In the genomic region with DNA sequence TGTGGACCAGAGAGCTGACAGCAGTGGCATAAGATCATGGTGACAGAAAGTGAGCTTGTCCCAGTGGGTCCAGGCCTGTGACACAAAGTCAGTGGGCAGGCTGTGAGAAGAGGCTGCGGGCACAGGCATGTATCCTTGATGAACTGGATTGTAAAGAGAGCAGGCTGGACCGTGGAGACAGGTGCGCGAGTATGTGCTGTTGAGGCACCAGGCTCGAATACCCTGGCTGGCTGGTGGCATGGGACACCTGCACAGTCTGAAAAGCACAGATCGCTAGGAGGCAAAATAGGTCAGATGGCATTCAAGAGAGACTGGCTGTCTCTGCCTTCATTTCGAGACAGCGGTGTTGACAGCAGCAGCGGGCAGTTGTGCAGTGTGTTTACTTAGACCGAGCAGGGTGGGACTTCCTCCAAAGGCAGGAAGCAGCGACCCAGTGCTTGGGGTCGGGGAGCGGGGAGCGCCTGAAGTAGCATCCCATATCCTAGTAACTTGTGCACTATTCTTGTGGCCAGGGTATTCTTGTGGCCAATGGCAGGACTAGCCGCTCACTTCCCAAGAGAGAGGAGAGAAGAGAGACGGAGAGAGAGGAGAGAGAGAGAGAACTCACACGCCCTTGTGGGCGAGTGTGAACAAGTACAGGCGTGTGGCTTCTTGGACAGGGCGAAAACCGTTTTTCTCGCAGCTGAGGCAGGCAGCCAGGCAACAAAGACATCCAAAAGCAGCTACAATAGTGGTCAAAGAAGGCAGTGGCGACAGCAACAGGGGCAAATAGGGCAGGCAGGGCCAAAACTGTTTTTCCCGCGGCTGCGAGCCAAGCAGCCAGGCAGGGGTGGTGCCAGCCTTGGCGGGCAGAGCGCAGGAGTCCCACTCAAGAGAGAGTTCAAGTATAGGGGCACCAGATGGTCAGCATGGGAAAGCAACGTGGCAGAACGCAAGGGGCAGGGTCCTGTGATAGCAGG, we compare ENCODE assay signal across 8 mouse cellular contexts. TPM values are rescaled to one million over a fixed set of nuclear protein-coding genes. Genes with fewer than 3 reads are reported as not detected.
DNase-seq lines count a peak whose midpoint lies in the region; ATAC-seq lines count a peak whose summit lies in the region.

No protein-coding gene starts in this region.

- peak overlapping the region; percentile 85 for H3K27ac ChIP-seq in embryonic facial prominence, embryonic 10.5 days (replicated peaks)
- peak overlapping the region; percentile 55 for H3K27ac ChIP-seq in heart, embryonic 13.5 days (replicated peaks)
- H3K27ac ChIP-seq in kidney, embryonic 14.5 days (ENCODE audit: low read depth, low read length) = no peak overlapping the region
- peak overlapping the region; percentile 38 for H3K27ac ChIP-seq in liver, embryonic 12.5 days
- H3K27ac ChIP-seq in stomach, embryonic 16.5 days (ENCODE audit: low read length) = no peak overlapping the region

- no peaks in the 10 kb centered on the region for H3K36me3 ChIP-seq in embryonic facial prominence, embryonic 10.5 days (replicated peaks)
- no peaks in the 10 kb centered on the region for H3K36me3 ChIP-seq in heart, embryonic 13.5 days
- H3K36me3 ChIP-seq in kidney, embryonic 14.5 days (ENCODE audit: control insufficient read depth, insufficient read depth, low read length) = no peaks in the 10 kb centered on the region
- no peaks in the 10 kb centered on the region for H3K36me3 ChIP-seq in liver, embryonic 12.5 days
- H3K36me3 ChIP-seq in stomach, embryonic 16.5 days (ENCODE audit: control insufficient read depth, insufficient read depth, low read length) = no peaks in the 10 kb centered on the region

- DNase-seq in layer of hippocampus, adult 11-12 months (ENCODE audit: low spot score) = peak; percentile 23
- DNase-seq in layer of hippocampus, adult 9-10 months (ENCODE audit: low spot score) = no peak
- peak; percentile 64 for DNase-seq in embryonic facial prominence, embryonic 10.5 days (ENCODE audit: low spot score)

- 0 out of 2 replicates have a peak, but pooled peaks cover 3% of the 10 kb centered on the region for H3K27me3 ChIP-seq in embryonic facial prominence, embryonic 10.5 days (replicated peaks; ENCODE audit: low read depth, poor library complexity, severe bottlenecking)
- no peaks in the 10 kb centered on the region for H3K27me3 ChIP-seq in heart, embryonic 13.5 days (replicated peaks)
- no peaks in the 10 kb centered on the region for H3K27me3 ChIP-seq in kidney, embryonic 14.5 days (ENCODE audit: control insufficient read depth, insufficient read depth, low read length)
- H3K27me3 ChIP-seq in liver, embryonic 12.5 days (replicated peaks) = no peaks in the 10 kb centered on the region
- H3K27me3 ChIP-seq in stomach, embryonic 16.5 days (ENCODE audit: control insufficient read depth, insufficient read depth, low read length) = no peaks in the 10 kb centered on the region

- peak overlapping the region; percentile 94 for H3K4me2 ChIP-seq in heart, embryonic 13.5 days
- H3K4me2 ChIP-seq in kidney, embryonic 14.5 days (replicated peaks; ENCODE audit: low read depth, low read length) = peak overlapping the region; percentile 81
- H3K4me2 ChIP-seq in liver, embryonic 12.5 days = peak overlapping the region; percentile 73
- H3K4me2 ChIP-seq in stomach, embryonic 16.5 days (ENCODE audit: low read depth, low read length) = peak overlapping the region; percentile 89

- peak overlapping the region; percentile 83 for H3K9ac ChIP-seq in heart, embryonic 13.5 days
- peak overlapping the region; percentile 49 for H3K9ac ChIP-seq in kidney, embryonic 14.5 days (ENCODE audit: low read depth, low read length)
- peak overlapping the region; percentile 69 for H3K9ac ChIP-seq in liver, embryonic 12.5 days
- peak overlapping the region; percentile 71 for H3K9ac ChIP-seq in stomach, embryonic 16.5 days (ENCODE audit: low read length)

- peak overlapping the region; percentile 65 for H3K4me3 ChIP-seq in embryonic facial prominence, embryonic 10.5 days
- H3K4me3 ChIP-seq in heart, embryonic 13.5 days = peak overlapping the region; percentile 63
- peak overlapping the region; percentile 54 for H3K4me3 ChIP-seq in kidney, embryonic 14.5 days (ENCODE audit: low read length)
- peak overlapping the region; percentile 68 for H3K4me3 ChIP-seq in liver, embryonic 12.5 days
- H3K4me3 ChIP-seq in stomach, embryonic 16.5 days (replicated peaks; ENCODE audit: low read length) = peak overlapping the region; percentile 52

- peaks cover 10% of the 10 kb centered on the region for H3K4me1 ChIP-seq in embryonic facial prominence, embryonic 10.5 days
- peaks cover 6% of the 10 kb centered on the region; the same call in 1 of the 2 replicates for H3K4me1 ChIP-seq in heart, embryonic 13.5 days
- H3K4me1 ChIP-seq in kidney, embryonic 14.5 days (ENCODE audit: control insufficient read depth, insufficient read depth, low read length) = no peaks in the 10 kb centered on the region
- H3K4me1 ChIP-seq in liver, embryonic 12.5 days = peaks cover 13% of the 10 kb centered on the region
- peaks cover 6% of the 10 kb centered on the region; the same call in 1 of the 2 replicates for H3K4me1 ChIP-seq in stomach, embryonic 16.5 days (ENCODE audit: control insufficient read depth, insufficient read depth, low read length)

- 11% methylated on average over 30 of the region's 30 CpGs for WGBS in embryonic facial prominence, embryonic 10.5 days
- 5% methylated on average over 30 of the region's 30 CpGs for WGBS in heart, embryonic 13.5 days
- WGBS in kidney, embryonic 14.5 days = 5% methylated on average over 30 of the region's 30 CpGs
- WGBS in liver, embryonic 12.5 days (ENCODE audit: insufficient replicate concordance) = 8% methylated on average over 30 of the region's 30 CpGs
- 7% methylated on average over 30 of the region's 30 CpGs for WGBS in stomach, embryonic 16.5 days

- peak; percentile 80; the same call in 1 of the 2 replicates for ATAC-seq in heart, embryonic 13.5 days (ENCODE audit: extremely low read depth, insufficient number of reproducible peaks, low FRiP score, low TSS enrichment)
- peak; percentile 81; the same call in 1 of the 2 replicates for ATAC-seq in kidney, embryonic 14.5 days (ENCODE audit: low FRiP score, low TSS enrichment)
- ATAC-seq in liver, embryonic 12.5 days = peak; percentile 84
- ATAC-seq in monocyte, adult 5-6 weeks (replicated peaks; ENCODE audit: insufficient number of reproducible peaks, low FRiP score, low TSS enrichment, poor library complexity, severe bottlenecking) = peak; percentile 66
- peak; percentile 67 for ATAC-seq in stomach, embryonic 16.5 days (ENCODE audit: insufficient read depth, low FRiP score)

- H3K9me3 ChIP-seq in embryonic facial prominence, embryonic 10.5 days = no peaks in the 10 kb centered on the region
- H3K9me3 ChIP-seq in heart, embryonic 13.5 days = no peaks in the 10 kb centered on the region
- H3K9me3 ChIP-seq in kidney, embryonic 14.5 days (ENCODE audit: control insufficient read depth, low read length) = no peaks in the 10 kb centered on the region
- H3K9me3 ChIP-seq in liver, embryonic 12.5 days (replicated peaks) = no peaks in the 10 kb centered on the region
- no peaks in the 10 kb centered on the region for H3K9me3 ChIP-seq in stomach, embryonic 16.5 days (replicated peaks; ENCODE audit: control insufficient read depth, low read length)

RNA-seq across cellular contexts. Expression of a gene that starts 14.4 kb away (rescaled TPM):
- 2.7 and 2.9 TPM in 2 replicates for polyA plus RNA-seq in embryonic facial prominence, embryonic 10.5 days (2016; fragmentation: Nextera tagmentation; extraction: Ambion mirVana)
- polyA plus RNA-seq in heart, embryonic 13.5 days (2015; fragmentation: Nextera tagmentation; extraction: Ambion mirVana) = 0.68 and 1.5 TPM in 2 replicates
- polyA plus RNA-seq in kidney, embryonic 14.5 days (2014; fragmentation: Nextera tagmentation; extraction: Ambion mirVana) = 1.5 and 2.8 TPM in 2 replicates
- 30.0 and 33.1 TPM in 2 replicates for polyA plus RNA-seq in liver, embryonic 12.5 days (2016; fragmentation: Nextera tagmentation; extraction: Ambion mirVana)
- not detected in 3 replicates for total RNA-seq in monocyte, adult 5-6 weeks (2017)
- 2.5 and 3.3 TPM in 2 replicates for polyA plus RNA-seq in stomach, embryonic 16.5 days (2015; fragmentation: Nextera tagmentation; extraction: Ambion mirVana)

RNA-seq across cellular contexts. Expression of a gene that starts 18.6 kb away (rescaled TPM):
- polyA plus RNA-seq in embryonic facial prominence, embryonic 10.5 days (2016; fragmentation: Nextera tagmentation; extraction: Ambion mirVana) = 92.8 and 93.1 TPM in 2 replicates
- 32.3 and 34.7 TPM in 2 replicates for polyA plus RNA-seq in heart, embryonic 13.5 days (2015; fragmentation: Nextera tagmentation; extraction: Ambion mirVana)
- polyA plus RNA-seq in kidney, embryonic 14.5 days (2014; fragmentation: Nextera tagmentation; extraction: Ambion mirVana) = 59.4 and 97.0 TPM in 2 replicates
- 59.4 and 61.7 TPM in 2 replicates for polyA plus RNA-seq in liver, embryonic 12.5 days (2016; fragmentation: Nextera tagmentation; extraction: Ambion mirVana)
- total RNA-seq in monocyte, adult 5-6 weeks (2017) = 41.5 to 58.1 TPM (median 45.9 TPM) in 3 replicates
- 58.1 and 68.0 TPM in 2 replicates for polyA plus RNA-seq in stomach, embryonic 16.5 days (2015; fragmentation: Nextera tagmentation; extraction: Ambion mirVana)

RNA-seq across cellular contexts. Expression of a gene that starts 18.6 kb away (rescaled TPM):
- 9.9 and 10.2 TPM in 2 replicates for polyA plus RNA-seq in embryonic facial prominence, embryonic 10.5 days (2016; fragmentation: Nextera tagmentation; extraction: Ambion mirVana)
- polyA plus RNA-seq in heart, embryonic 13.5 days (2015; fragmentation: Nextera tagmentation; extraction: Ambion mirVana) = 7.1 and 7.5 TPM in 2 replicates
- 11.3 and 13.2 TPM in 2 replicates for polyA plus RNA-seq in kidney, embryonic 14.5 days (2014; fragmentation: Nextera tagmentation; extraction: Ambion mirVana)
- 5.4 and 6.1 TPM in 2 replicates for polyA plus RNA-seq in liver, embryonic 12.5 days (2016; fragmentation: Nextera tagmentation; extraction: Ambion mirVana)
- total RNA-seq in monocyte, adult 5-6 weeks (2017) = 10.4 to 17.1 TPM (median 13.0 TPM) in 3 replicates
- 10.1 and 11.1 TPM in 2 replicates for polyA plus RNA-seq in stomach, embryonic 16.5 days (2015; fragmentation: Nextera tagmentation; extraction: Ambion mirVana)

Comparison
In these comparisons a context has a peak if more than half of its experiments do, and no peak if none do; other contexts are left out.
1. H3K27ac ChIP-seq: peak in embryonic facial prominence, embryonic 10.5 days (single experiment), heart, embryonic 13.5 days (single experiment) and liver, embryonic 12.5 days (single experiment); none in kidney, embryonic 14.5 days (single experiment) and stomach, embryonic 16.5 days (single experiment).
2. Peak in every context shown above with its lines, with median percentiles within 50 percentile points of each other: H3K4me3 ChIP-seq, ATAC-seq, H3K4me2 ChIP-seq and H3K9ac ChIP-seq.